Mouse (Mus musculus) spleen, adult 12 weeks (tissue): ENCODE results near the gene Vps45.
"Not testable (repeated sequence)": the region's sequence is repeated elsewhere in the genome, so short reads cannot be mapped to it uniquely, and the experiment has no call there.

Experiments
- DNase-seq: peaks from one replicate; pipeline ENCODE4 v3.0.0; 2022; ENCODE audit warnings: low spot score

The Vps45 gene

DNA sequence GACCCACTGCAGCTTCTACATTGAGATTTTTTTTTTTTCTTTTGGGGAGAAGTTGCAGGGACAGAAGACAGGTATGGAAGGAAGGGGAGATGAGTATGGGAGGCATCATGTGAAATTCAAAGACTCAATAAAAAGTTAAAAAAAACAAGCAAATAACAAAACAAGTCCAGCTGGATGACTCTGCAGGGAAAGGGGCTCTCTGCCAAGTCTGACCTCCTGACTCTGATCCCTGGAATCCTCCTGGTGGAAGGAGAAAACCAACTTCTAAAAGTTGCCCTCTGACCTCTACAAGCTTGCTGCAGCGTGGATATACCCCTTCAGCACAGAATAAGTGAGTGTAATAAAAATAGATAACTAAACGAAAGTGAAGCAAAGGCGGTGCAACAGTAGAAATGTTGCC lies 20.4 kb upstream of the Vps45 start:
- no peak for DNase-seq

DNA sequence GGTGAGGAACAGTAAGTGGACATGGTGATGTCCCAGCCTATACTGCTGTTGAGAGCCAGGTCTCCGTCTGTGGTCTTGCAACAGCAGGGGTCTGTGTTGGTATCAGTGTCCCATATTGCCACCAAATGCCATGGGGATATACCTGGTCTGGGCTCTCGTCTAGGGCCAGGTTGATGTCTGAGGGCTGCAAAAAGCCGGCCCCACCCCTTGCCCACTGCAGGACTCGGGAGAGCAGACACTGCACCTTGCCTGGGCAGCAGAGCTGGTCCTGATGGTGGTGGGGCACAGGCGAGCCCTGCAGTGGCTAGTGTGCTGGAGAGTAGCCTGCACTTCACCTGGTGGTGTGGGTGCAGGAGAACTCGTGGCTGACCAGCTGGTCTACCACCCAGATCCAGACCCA lies 19.8 kb upstream of the Vps45 start:
- DNase-seq = no peak

GRCm38 (mm10) chr3:96072921-96073486 lies 14.7 kb upstream of the Vps45 start:
- DNase-seq = no peak

DNA sequence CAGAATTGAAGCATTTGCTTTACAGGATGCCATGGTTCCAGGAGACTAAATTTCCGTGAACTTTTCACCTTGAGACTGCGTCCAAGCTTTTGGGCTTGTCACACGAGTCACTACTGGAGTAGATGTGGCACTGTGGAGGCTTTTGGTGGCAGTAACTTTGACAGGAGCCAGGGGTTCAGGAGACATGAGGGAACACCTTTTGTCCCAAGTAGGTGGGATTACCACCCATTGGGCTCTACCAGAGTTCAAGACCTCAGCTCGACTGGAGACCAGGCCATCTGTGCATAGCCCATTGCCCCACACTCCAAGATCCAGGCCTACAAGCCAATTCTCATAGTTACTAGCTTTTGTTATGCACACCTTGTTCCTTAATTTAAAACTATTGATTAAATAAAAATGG lies 12.0 kb upstream of the Vps45 start:
- DNase-seq = no peak

GRCm38 (mm10) chr3:96069542-96069941 lies 11.3 kb upstream of the Vps45 start:
- DNase-seq = no peak

DNA sequence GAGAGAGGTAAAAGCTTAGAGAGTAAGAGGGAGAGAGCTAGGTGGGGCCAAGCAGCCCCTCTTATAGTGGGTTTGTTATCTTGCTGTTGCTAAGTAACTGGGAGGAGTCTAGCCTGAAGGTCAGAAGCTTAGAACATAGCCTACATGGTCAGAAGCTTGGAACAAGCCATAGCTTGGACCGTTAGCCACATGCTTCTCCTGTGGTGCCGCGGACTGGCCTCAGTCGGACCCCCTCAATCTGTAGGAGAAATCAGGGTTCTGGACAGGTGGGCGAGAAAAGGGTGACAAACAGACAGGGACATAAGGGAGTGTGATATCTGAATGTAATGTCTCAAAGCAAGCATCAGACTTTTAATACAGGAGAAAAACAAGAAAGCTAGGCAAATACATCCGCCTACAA lies 10.8 kb upstream of the Vps45 start:
- no peak for DNase-seq

- DNase-seq = no peak
These were observed 8.5 kb upstream of the Vps45 start for GRCm38 (mm10) chr3:96066741-96067140.

- no peak for DNase-seq
These were observed 7.6 kb upstream of the Vps45 start for GRCm38 (mm10) chr3:96065754-96066375.

GRCm38 (mm10) chr3:96065147-96065546 lies 6.9 kb upstream of the Vps45 start:
- DNase-seq = no peak

GRCm38 (mm10) chr3:96064217-96064616 lies 6.0 kb upstream of the Vps45 start:
- DNase-seq = no peak

DNA sequence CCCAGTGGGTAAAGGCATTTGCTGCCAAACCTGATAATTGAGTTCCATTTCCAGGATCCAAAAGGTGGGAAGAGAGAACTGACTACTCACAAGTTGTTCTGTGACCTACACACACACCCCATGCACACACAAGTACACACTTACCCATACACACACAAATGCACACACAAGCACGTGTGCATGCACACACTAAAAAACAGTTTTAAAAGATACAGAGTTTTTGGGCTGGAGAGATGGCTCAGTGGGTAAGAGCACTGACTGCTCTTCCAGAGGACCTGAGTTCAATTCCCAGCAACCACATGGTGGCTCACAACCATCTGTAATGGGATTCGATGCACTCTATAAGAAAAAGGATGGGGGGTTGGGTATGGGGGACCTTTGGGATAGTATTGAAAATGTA lies 5.0 kb upstream of the Vps45 start:
- no peak for DNase-seq

GRCm38 (mm10) chr3:96060146-96060545 lies 1.9 kb upstream of the Vps45 start:
- DNase-seq = no peak

DNA sequence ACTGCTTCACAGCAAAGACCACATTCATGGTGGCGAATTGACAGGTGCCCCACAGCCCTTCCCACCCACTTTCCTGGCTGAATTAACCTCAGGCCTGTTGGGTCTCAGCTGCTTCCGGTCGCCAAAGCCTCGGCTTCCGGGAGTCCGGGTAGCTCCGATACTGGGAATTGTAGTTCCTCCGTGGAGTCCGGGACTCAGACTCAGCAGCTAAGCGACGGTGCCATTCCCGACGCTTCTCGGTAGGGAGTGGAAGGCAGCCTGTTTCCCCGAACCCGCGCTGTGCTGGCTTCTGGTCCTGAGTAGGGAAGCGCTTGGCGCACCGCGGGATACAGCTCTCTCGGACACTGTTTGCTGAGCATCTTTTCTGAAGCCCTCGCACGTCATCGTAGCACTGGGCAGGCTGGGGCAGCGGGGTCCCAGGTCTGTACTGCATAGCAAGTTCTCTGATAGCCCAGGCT lies 490 bp downstream of the Vps45 start:
- DNase-seq = peak; percentile 75

GRCm38 (mm10) chr3:96056031-96056430 lies 2.2 kb downstream of the Vps45 start:
- no peak for DNase-seq

DNA sequence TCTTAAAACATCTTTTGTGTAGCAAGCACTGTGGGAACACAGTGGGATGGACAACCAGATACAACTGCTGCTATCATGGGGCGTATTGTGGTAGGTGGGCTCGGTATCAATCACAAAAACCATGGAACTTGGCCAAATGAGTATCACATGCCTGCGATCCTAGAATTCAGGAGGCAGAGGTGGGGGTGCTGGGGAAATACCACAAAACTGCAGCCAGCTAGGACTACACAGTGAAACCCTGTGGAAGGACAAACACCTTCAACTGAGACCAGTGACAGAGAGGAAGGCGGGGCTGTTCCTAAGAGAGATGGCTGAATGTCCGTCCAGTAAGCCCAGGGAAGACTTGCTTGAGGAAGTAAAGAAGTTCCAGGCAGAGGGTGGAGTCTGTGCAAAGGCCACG lies 3.0 kb downstream of the Vps45 start:
- DNase-seq = no peak

DNA sequence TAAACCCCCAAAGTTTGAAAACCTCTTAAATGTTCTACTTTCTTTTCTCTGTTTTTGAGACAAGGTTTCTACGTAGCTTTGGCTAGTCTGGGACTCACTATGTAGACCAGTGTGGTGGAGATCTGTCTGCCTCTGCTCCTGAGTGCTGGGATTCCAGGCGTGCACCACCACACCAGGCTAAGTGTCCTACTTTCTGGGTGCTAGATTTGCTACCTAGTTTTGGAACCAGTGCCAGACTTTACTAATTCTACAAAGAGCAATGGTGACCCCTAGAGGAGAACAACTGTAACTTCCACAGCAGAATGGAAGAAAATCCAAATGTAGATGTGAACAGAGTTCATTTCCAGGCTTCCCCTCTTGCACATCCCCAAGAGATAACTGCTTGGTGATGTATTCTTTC lies 6.4 kb downstream of the Vps45 start:
- DNase-seq = no peak

GRCm38 (mm10) chr3:96051186-96051585 lies 7.1 kb downstream of the Vps45 start:
- DNase-seq = no peak

DNA sequence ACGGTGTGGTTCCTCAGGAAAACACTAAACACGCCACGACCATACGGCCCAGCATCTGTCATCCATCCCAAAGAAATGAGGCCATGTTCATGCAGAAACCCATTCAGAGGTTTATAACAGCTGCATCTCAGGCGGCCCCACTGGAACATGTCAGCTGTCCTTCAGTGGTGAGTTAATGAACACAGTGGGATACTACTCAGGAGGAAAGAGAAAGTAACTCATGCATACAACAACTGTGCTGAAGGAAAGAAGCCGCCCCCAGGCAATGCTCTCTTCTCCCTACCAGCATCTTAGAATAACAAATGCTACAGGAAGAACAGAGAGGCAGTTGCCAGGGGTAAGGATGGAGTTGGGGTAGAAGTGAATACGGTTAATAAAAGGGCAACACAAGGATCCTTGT lies 7.5 kb downstream of the Vps45 start:
- DNase-seq = no peak

GRCm38 (mm10) chr3:96044559-96044958 lies 13.7 kb downstream of the Vps45 start:
- DNase-seq = not testable (repeated sequence)

GRCm38 (mm10) chr3:96043104-96043503 lies 15.2 kb downstream of the Vps45 start:
- DNase-seq = no peak

GRCm38 (mm10) chr3:96041079-96041478 lies 17.2 kb downstream of the Vps45 start:
- DNase-seq = no peak

DNA sequence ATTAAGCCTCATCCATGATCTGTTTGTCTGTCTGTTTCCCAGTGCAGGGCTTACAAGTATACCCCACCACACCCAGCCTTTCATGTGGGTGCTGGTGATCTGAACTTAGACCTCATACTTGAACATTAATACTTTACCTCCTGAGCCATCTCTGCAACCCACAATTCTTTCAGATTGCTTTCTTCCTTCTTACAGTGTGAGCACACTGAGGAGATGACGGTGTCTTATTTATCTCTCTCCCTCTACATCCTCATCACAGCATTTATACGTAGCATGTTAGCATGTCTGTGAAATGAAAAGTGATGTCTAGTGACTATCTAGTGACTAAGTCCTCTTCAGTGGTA lies 17.6 kb downstream of the Vps45 start:
- no peak for DNase-seq

- DNase-seq = no peak
These were observed 18.2 kb downstream of the Vps45 start for GRCm38 (mm10) chr3:96039857-96040662.

- no peak for DNase-seq
These were observed 19.4 kb downstream of the Vps45 start for GRCm38 (mm10) chr3:96038851-96039250.
